Mouse (Mus musculus): ENCODE results near the gene Cdc16. TPM values are rescaled to one million over a fixed set of nuclear protein-coding genes. Genes with fewer than 3 reads are reported as not detected.
A peak's percentile ranks its signal among the peaks of the same experiment; 100 is the strongest.
"Not testable (repeated sequence)": the region's sequence is repeated elsewhere in the genome, so short reads cannot be mapped to it uniquely, and the experiment has no call there.

Cdc16 gene
- polyA plus RNA-seq (2015; fragmentation: Nextera tagmentation; extraction: Ambion mirVana): 42.8 and 46.4 TPM in 2 replicates

DNA sequence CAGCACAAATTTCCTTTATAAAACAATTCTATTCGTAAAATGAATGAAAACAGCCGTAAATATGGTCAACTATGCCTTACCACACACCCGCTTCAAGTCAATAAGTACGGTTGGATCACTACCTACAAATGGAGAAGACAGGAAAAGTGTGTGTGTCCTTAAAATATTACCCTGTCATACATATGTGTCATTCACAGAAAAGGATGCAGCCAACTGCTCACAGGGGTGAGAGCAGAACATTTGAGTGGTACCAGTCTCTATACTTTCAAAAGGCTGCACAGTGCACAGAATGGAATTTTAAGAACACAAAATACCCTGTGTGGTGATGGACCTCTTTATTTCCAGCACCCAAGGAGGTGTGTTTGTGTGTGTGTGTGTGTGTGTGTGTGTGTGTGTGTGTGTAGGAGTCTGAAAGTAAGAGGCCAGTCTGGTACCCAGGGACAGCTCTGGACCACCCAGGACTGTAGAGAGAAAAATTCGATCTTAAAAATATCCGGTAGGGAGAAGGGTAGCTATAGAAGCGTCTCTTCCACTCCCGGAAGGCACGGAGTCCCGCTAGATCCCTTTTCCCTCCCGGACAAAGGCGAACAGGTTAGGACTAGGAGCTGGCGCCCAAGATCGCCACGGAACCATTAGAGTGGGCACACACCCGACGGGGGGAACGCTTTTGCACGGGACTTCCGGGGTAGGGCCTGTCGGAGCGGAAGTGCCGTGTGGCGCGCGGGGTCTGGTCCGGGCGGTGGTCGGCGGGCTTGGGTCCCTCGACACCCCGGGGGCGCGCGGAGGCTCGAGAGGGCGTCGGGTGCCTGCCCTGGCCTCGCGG lies at the start of gene Cdc16:
Cdc16 (plus strand) TSS at position 695 of the 823 bp plus-strand sequence.
- WGBS (ENCODE audit: insufficient replicate concordance): 8% methylated on average over 40 of the region's 40 CpGs
- Histone ChIP-seq H3K27me3 (peaks cover 4% of the 10 kb centered on the region; the same call in 1 of the 2 replicates), H3K36me3 (replicated peaks) (peaks cover 19% of the 10 kb centered on the region), H3K4me3 (replicated peaks) (peak within 1 kb of the TSS; percentile 99), H3K27ac (replicated peaks) (peak within 1 kb of the TSS; percentile 83), H3K9me3 (replicated peaks) (no peaks in the 10 kb centered on the region), H3K9ac (peak within 1 kb of the TSS; percentile 90), H3K4me2 (peak within 1 kb of the TSS; percentile 81), H3K4me1 (replicated peaks) (peaks cover 23% of the 10 kb centered on the region)
- peak; percentile 88 for ATAC-seq (ENCODE audit: insufficient read depth)

DNA sequence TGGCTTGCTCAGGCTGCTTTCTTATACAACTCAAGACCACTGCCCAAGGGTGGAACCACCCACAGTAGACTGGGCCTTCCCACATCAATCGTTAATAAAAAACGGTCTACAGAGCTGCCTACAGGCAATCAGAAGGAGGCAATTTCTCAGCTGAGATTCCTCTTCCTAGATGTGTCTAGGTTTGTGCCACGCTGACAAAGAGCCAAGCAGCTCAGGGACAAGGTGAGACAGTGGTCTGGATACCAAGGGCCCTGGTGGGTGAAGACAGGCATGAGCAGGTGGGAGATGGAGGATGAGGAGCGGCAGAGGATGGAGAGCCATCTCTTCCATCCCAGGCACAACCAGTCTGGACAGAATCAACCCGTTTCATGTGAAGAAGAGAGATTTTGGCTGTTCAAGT lies 49.0 kb upstream of the Cdc16 start:
- Histone ChIP-seq H3K4me1 (replicated peaks) (no peaks in the 10 kb centered on the region), H3K27ac (replicated peaks) (no peak overlapping the region), H3K27me3 (no peaks in the 10 kb centered on the region), H3K9me3 (replicated peaks) (no peaks in the 10 kb centered on the region), H3K4me2 (no peak overlapping the region), H3K9ac (no peak overlapping the region), H3K36me3 (replicated peaks) (no peaks in the 10 kb centered on the region), H3K4me3 (replicated peaks) (no peak overlapping the region)
- 70% methylated on average over 5 of the region's 5 CpGs for WGBS (ENCODE audit: insufficient replicate concordance)
- ATAC-seq (ENCODE audit: insufficient read depth): no peak

DNA sequence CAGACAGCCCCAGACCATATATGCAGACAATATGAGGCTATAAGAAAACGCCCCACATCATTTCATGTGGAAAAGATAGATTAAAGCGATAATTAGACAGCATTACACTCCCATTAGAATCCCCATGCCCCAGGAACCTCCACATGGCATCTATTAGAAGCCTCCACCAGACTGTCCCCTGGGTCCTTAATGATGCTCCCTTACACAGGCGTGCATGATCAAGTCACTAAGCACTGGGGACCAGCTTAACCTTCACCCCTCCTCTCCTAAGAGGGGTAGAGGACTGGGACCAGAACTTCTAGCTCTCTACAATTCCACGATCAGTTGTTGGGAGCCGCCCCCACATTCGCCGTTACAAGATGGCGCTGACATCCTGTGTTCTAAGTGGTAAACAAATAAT lies 38.5 kb upstream of the Cdc16 start:
- Histone ChIP-seq H3K9ac (no peak overlapping the region), H3K9me3 (replicated peaks) (no peaks in the 10 kb centered on the region), H3K4me2 (no peak overlapping the region), H3K36me3 (replicated peaks) (no peaks in the 10 kb centered on the region), H3K27me3 (no peaks in the 10 kb centered on the region), H3K27ac (replicated peaks) (no peak overlapping the region), H3K4me1 (replicated peaks) (no peaks in the 10 kb centered on the region), H3K4me3 (replicated peaks) (no peak overlapping the region)
- no peak for ATAC-seq (ENCODE audit: insufficient read depth)
- WGBS (ENCODE audit: insufficient replicate concordance): 75% methylated on average over 8 of the region's 8 CpGs

DNA sequence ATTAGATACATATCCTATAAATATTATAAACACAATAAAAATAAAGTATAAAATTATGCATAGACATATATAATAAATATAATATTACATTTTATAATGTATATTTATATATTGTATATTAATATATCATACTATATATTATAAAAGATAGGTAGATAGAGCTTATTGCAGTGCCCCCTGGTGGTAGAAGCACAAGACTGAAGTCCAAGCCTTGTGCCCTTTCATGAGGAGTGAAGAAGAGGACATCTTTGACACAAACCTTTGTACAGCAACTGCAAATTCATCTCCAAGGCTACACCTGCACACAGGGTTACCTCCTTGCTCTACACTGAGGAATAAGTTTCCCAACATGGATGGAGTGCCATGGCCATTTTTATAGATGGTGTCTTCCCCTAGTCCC lies 31.8 kb upstream of the Cdc16 start:
- no peak for ATAC-seq (ENCODE audit: insufficient read depth)
- H3K9ac ChIP-seq: no peak overlapping the region
- no peaks in the 10 kb centered on the region for H3K36me3 ChIP-seq (replicated peaks)
- H3K27ac ChIP-seq (replicated peaks): no peak overlapping the region
- H3K4me1 ChIP-seq (replicated peaks): no peaks in the 10 kb centered on the region
- H3K27me3 ChIP-seq: no peaks in the 10 kb centered on the region
- no peaks in the 10 kb centered on the region for H3K9me3 ChIP-seq (replicated peaks)
- no peak overlapping the region for H3K4me2 ChIP-seq
- H3K4me3 ChIP-seq (replicated peaks): no peak overlapping the region

DNA sequence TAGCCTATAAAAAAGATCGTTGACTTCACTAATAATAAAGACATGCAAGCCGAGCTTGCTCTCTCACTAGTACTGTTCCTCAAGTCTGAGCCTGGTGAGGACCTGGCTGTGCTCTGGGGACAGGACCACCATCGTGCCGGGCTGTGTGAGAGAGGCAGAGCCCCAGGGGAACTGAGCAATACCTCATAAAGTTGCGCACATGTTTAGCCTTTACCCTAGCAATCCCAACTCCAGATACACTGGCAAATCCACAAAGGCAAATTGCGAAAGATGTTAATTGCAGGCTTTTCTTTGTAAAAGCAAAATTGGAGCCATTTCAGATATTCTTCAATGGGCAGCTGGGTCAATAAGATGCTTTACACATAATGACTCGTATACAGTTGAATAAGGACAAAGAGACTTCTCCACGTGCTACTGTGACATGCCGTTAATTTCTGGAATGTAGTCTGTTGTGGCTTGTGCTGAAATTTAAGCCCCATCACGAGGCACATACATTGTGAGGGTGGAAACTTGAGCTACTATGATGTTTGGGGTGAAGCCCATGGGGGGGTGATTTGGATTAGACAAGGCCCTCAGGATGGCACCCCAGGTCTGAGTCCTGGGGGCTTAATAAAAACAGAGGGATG lies 29.9 kb upstream of the Cdc16 start:
- no peaks in the 10 kb centered on the region for H3K27me3 ChIP-seq
- H3K9ac ChIP-seq: no peak overlapping the region
- no peaks in the 10 kb centered on the region for H3K36me3 ChIP-seq (replicated peaks)
- no peaks in the 10 kb centered on the region for H3K9me3 ChIP-seq (replicated peaks)
- no peak overlapping the region for H3K27ac ChIP-seq (replicated peaks)
- no peaks in the 10 kb centered on the region for H3K4me1 ChIP-seq (replicated peaks)
- no peak overlapping the region for H3K4me2 ChIP-seq
- no peak overlapping the region for H3K4me3 ChIP-seq (replicated peaks)
- no peak for ATAC-seq (ENCODE audit: insufficient read depth)
- 64% methylated on average over 10 of the region's 10 CpGs for WGBS (ENCODE audit: insufficient replicate concordance)

DNA sequence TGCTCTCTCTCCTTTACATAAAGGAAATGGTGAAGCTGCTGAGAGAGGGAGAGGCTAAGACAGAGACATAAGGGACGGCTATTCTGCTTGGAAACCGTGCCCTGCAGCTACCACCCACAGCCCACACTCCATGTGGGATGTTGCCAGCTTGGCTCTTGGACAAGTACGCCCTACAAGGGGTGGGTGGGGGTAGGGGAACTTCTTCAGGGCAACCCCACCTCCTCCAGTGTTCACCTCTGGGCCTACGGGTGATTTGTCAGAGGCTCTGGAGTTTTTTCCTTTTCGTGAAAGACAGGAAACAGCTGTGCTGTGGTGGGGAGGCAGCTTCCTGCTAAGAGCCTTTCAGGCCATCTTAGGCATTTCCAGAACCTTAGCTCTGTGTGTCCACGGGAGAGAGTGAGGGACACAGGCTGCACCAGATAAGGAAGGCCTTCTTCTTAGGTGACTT lies 17.1 kb upstream of the Cdc16 start:
- Histone ChIP-seq H3K4me2 (peak overlapping the region; percentile 59), H3K27me3 (no peaks in the 10 kb centered on the region), H3K4me3 (replicated peaks) (no peak overlapping the region), H3K27ac (replicated peaks) (peak overlapping the region; percentile 86), H3K36me3 (replicated peaks) (no peaks in the 10 kb centered on the region), H3K9ac (peak overlapping the region; percentile 37; the same call in 1 of the 2 replicates), H3K9me3 (replicated peaks) (no peaks in the 10 kb centered on the region), H3K4me1 (replicated peaks) (peaks cover 31% of the 10 kb centered on the region)
- 10% methylated on average over 6 of the region's 6 CpGs for WGBS (ENCODE audit: insufficient replicate concordance)
- peak; percentile 58 for ATAC-seq (ENCODE audit: insufficient read depth)

DNA sequence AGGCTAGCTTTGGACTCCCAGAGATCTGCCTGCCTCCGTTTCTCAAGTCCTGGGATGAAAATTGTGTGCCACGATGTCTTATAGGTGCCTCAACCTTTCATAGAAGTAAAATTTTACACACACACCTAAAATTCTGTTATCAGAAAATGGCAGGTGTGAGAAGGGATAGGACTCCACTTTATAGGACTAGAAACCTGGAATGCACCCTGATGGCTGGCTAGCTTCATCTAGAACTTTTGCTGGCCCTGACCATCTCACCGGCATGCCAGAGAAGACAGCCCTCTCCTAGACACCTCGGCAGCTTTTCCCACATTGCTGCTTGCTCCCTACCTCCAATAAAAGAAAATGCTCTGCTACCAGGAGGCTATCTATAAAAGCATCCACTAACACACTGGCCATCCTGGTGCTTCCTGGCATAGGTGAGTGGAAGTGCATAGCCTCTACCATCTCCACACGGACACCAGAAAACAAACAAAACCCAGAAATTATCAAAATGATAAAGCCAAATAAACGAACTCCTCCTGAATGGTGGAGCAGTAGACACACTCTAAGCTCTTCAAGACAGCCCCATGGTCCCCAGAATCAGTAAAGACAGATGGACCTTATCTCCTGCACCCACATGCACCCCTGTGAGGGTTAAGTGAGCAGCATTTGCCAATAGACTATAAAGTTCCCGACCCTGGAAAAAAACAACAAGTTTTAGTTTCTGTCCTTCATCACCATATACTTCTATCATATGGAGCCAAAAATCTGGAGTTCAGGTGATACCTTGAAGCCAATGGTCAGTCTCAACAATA lies 16.5 kb upstream of the Cdc16 start:
- H3K4me2 ChIP-seq: peak overlapping the region; percentile 59
- WGBS (ENCODE audit: insufficient replicate concordance): 16% methylated on average over 7 of the region's 7 CpGs
- H3K4me3 ChIP-seq (replicated peaks): no peak overlapping the region
- H3K27ac ChIP-seq (replicated peaks): peak overlapping the region; percentile 86
- no peaks in the 10 kb centered on the region for H3K9me3 ChIP-seq (replicated peaks)
- H3K9ac ChIP-seq: peak overlapping the region; percentile 37
- H3K36me3 ChIP-seq (replicated peaks): no peaks in the 10 kb centered on the region
- peaks cover 31% of the 10 kb centered on the region for H3K4me1 ChIP-seq (replicated peaks)
- ATAC-seq (ENCODE audit: insufficient read depth): peak; percentile 96
- no peaks in the 10 kb centered on the region for H3K27me3 ChIP-seq

DNA sequence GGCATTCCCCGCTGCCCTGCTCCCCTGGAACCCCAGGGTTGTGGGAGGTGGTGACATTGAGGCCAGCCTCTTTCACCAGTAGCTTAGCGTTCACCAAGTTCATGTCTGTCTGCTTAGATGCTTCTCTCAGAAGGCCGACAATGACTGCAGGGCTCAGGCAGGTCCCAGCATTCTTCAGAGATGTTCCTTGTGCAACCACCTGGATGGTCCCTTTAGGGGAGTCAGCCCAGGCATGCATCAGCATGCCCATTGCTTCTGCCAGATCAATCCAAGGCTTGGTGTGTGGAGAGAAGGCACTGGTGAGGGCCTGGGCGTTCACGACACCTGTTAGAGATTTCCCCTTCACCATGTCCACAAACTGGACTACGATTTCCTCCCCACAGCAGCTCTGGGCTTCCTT lies 11.3 kb upstream of the Cdc16 start:
- not testable (repeated sequence) for ATAC-seq (ENCODE audit: insufficient read depth); H3K27me3 ChIP-seq; H3K9me3 ChIP-seq (replicated peaks); H3K9ac ChIP-seq; H3K36me3 ChIP-seq (replicated peaks); H3K4me3 ChIP-seq (replicated peaks); H3K4me2 ChIP-seq; H3K27ac ChIP-seq (replicated peaks)
- 78% methylated on average over 6 of the region's 6 CpGs for WGBS (ENCODE audit: insufficient replicate concordance)
- peaks cover 15% of the 10 kb centered on the region for H3K4me1 ChIP-seq (replicated peaks)

DNA sequence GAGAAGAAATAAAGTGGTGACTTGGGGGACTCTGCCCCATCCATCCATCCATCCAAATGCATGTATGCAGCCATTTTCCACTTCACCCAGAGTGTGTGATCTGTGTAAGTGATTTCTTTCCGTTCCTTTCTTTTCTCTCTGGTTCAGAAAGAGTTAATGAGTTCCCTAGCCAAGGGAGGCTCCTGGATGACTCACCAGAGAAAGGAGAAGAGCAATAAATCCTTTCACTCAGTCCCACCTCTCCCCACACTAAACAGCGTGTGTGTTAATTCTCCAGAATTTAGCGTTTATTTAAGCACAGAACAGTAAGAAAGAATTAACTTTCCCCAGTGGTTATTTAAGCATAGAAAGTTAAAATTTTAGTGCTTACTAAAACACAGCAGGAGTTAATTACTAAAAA lies 9.8 kb upstream of the Cdc16 start:
- ATAC-seq (ENCODE audit: insufficient read depth): no peak
- H3K27me3 ChIP-seq: no peaks in the 10 kb centered on the region

DNA sequence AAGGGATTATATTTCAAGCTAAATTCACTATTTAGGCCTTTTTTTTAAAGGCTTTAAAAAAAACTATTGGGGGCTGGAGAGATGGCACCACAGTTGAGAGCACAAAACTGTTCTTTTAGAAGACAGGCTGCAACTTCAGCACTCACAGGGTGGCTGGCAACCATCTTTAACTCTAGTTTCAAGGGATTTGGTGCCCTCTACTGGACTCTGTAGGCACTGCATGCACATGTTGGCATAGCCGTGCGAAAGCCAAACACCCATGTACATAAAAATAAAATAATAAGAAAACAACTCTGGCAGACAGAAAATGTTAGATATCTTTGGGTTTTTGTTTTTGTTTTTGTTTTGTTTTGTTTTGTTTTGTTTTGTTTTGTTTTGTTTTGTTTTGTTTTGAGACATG lies 3.8 kb upstream of the Cdc16 start:
- Histone ChIP-seq H3K9me3 (replicated peaks) (no peaks in the 10 kb centered on the region), H3K4me2 (no peak overlapping the region), H3K27ac (replicated peaks) (no peak overlapping the region), H3K9ac (no peak overlapping the region), H3K27me3 (peaks cover 4% of the 10 kb centered on the region; the same call in 1 of the 2 replicates), H3K4me1 (replicated peaks) (peaks cover 13% of the 10 kb centered on the region), H3K36me3 (replicated peaks) (no peaks in the 10 kb centered on the region), H3K4me3 (replicated peaks) (no peak overlapping the region)
- WGBS (ENCODE audit: insufficient replicate concordance): 12% methylated on average over 2 of the region's 2 CpGs
- ATAC-seq (ENCODE audit: insufficient read depth): no peak

More for the DNA sequence above, 9.8 kb upstream of the Cdc16 start:
- Histone ChIP-seq H3K9ac (no peak overlapping the region), H3K9me3 (replicated peaks) (no peaks in the 10 kb centered on the region), H3K4me1 (replicated peaks) (peaks cover 1% of the 10 kb centered on the region), H3K4me3 (replicated peaks) (no peak overlapping the region), H3K36me3 (replicated peaks) (no peaks in the 10 kb centered on the region), H3K4me2 (no peak overlapping the region), H3K27ac (replicated peaks) (no peak overlapping the region)
- 29% methylated on average over 3 of the region's 3 CpGs for WGBS (ENCODE audit: insufficient replicate concordance)

DNA sequence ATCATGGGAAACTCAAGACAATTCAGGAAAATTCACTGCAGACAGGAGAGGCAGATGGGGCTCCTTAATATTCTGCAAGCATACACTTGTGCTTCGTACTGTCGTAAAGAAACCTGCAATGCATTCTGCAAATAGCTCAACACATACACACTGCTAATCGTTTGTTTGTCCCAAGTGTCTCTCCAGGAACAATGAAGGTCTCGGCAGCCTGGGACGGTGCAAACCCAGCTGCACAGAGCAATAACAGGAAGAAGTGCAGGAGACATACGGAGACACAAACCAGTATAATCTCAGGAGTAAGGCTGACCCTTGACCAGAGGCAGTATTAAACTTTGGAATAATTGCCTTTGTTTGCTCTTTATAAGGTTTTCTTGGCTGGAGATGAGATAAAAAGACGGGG lies 996 bp upstream of the Cdc16 start:
- H3K36me3 ChIP-seq (replicated peaks): peaks cover 15% of the 10 kb centered on the region
- 69% methylated on average over 7 of the region's 7 CpGs for WGBS (ENCODE audit: insufficient replicate concordance)
- no peak overlapping the region for H3K4me2 ChIP-seq
- peaks cover 4% of the 10 kb centered on the region; the same call in 1 of the 2 replicates for H3K27me3 ChIP-seq
- ATAC-seq (ENCODE audit: insufficient read depth): no peak
- H3K4me1 ChIP-seq (replicated peaks): peaks cover 23% of the 10 kb centered on the region
- no peak overlapping the region for H3K4me3 ChIP-seq (replicated peaks)
- no peak overlapping the region for H3K27ac ChIP-seq (replicated peaks)
- no peaks in the 10 kb centered on the region for H3K9me3 ChIP-seq (replicated peaks)
- no peak overlapping the region for H3K9ac ChIP-seq

All from liver, embryonic 15.5 days (tissue).